Comparison of ENCODE assay signal across 8 mouse cellular contexts in genomic region chr7:128610490-128610889, GRCm38 (mm10). TPM values are rescaled to one million over a fixed set of nuclear protein-coding genes. Genes with fewer than 3 reads are reported as not detected.
A peak's percentile ranks its signal among the peaks of the same experiment; 100 is the strongest.
DNase-seq lines count a peak whose midpoint lies in the region; ATAC-seq and TF ChIP-seq lines count a peak whose summit lies in the region.

No protein-coding gene starts in this region.

- no peak overlapping the region for H3K27ac ChIP-seq in liver, adult 2 months (replicated peaks; ENCODE audit: insufficient read depth, low read depth, low read length)
- H3K27ac ChIP-seq in forebrain, embryonic 10.5 days: peak overlapping the region; percentile 93
- H3K27ac ChIP-seq in limb, embryonic 12.5 days: peak overlapping the region; percentile 47
- peak overlapping the region; percentile 62; the same call in 1 of the 2 replicates for H3K27ac ChIP-seq in neural tube, embryonic 15.5 days (replicated peaks)

- DNase-seq in liver, adult 2 months (ENCODE audit: extremely low read depth, low read depth, low spot score): no peak
- no peak for DNase-seq in liver
- no peak for DNase-seq in forebrain, embryonic 10.5 days (ENCODE audit: extremely low spot score, low spot score)
- DNase-seq in layer of hippocampus, postnatal 36 days: no peak
- no peak for DNase-seq in ovary, postnatal 14 days (ENCODE audit: low spot score)
- DNase-seq in thymus, postnatal 0 days (ENCODE audit: low spot score): no peak

- ATAC-seq in limb, embryonic 12.5 days (ENCODE audit: insufficient number of reproducible peaks, insufficient read depth, low FRiP score, low TSS enrichment, low read depth): no peak
- ATAC-seq in neural tube, embryonic 15.5 days (ENCODE audit: low FRiP score): no peak; the same call in 1 of the 2 replicates

- peaks cover 13% of the 10 kb centered on the region for H3K4me1 ChIP-seq in liver, adult 2 months (ENCODE audit: control insufficient read depth, insufficient read depth, low read length)
- H3K4me1 ChIP-seq in forebrain, embryonic 10.5 days: peaks cover 25% of the 10 kb centered on the region
- H3K4me1 ChIP-seq in limb, embryonic 12.5 days (replicated peaks): peaks cover 13% of the 10 kb centered on the region
- H3K4me1 ChIP-seq in neural tube, embryonic 15.5 days: peaks cover 15% of the 10 kb centered on the region

- peak overlapping the region; percentile 46 for H3K9ac ChIP-seq in liver, adult 2 months (ENCODE audit: low read depth, low read length)
- no peak overlapping the region for H3K9ac ChIP-seq in limb, embryonic 12.5 days (replicated peaks)
- H3K9ac ChIP-seq in neural tube, embryonic 15.5 days (replicated peaks): no peak overlapping the region; the same call in 1 of the 2 replicates

- no peak for TF ChIP-seq POLR2A in liver, adult 2 months (IDR thresholded peaks at IDR 0.05; ENCODE audit: extremely low read depth, insufficient read depth, low read length)

- peaks cover 2% of the 10 kb centered on the region; the same call in 1 of the 2 replicates for H3K9me3 ChIP-seq in forebrain, embryonic 10.5 days
- no peaks in the 10 kb centered on the region for H3K9me3 ChIP-seq in limb, embryonic 12.5 days
- no peaks in the 10 kb centered on the region for H3K9me3 ChIP-seq in neural tube, embryonic 15.5 days (replicated peaks)

- no peaks in the 10 kb centered on the region for H3K36me3 ChIP-seq in liver, adult 2 months (ENCODE audit: control insufficient read depth, insufficient read depth, low read length)
- no peaks in the 10 kb centered on the region for H3K36me3 ChIP-seq in forebrain, embryonic 10.5 days (replicated peaks)
- H3K36me3 ChIP-seq in limb, embryonic 12.5 days: no peaks in the 10 kb centered on the region
- H3K36me3 ChIP-seq in neural tube, embryonic 15.5 days: no peaks in the 10 kb centered on the region

- peak overlapping the region; percentile 51 for H3K4me3 ChIP-seq in liver, adult 2 months (ENCODE audit: insufficient read depth, low read depth, low read length)
- H3K4me3 ChIP-seq in forebrain, embryonic 10.5 days: peak overlapping the region; percentile 88
- peak overlapping the region; percentile 77 for H3K4me3 ChIP-seq in limb, embryonic 12.5 days (replicated peaks)
- peak overlapping the region; percentile 88 for H3K4me3 ChIP-seq in neural tube, embryonic 15.5 days (replicated peaks)

- peaks cover 7% of the 10 kb centered on the region; the same call in 1 of the 2 replicates for H3K79me2 ChIP-seq in liver, adult 2 months (ENCODE audit: control insufficient read depth, insufficient read depth, low read length)

- no peaks in the 10 kb centered on the region for H3K27me3 ChIP-seq in liver, adult 2 months (ENCODE audit: control insufficient read depth, insufficient read depth, low read length)
- H3K27me3 ChIP-seq in forebrain, embryonic 10.5 days (ENCODE audit: poor library complexity, severe bottlenecking): 0 out of 2 replicates have a peak, but pooled peaks cover 5% of the 10 kb centered on the region
- no peaks in the 10 kb centered on the region for H3K27me3 ChIP-seq in limb, embryonic 12.5 days
- no peaks in the 10 kb centered on the region for H3K27me3 ChIP-seq in neural tube, embryonic 15.5 days (replicated peaks)

- WGBS in liver, adult 2 months: 88% methylated on average over 6 of the region's 6 CpGs
- 87% methylated on average over 6 of the region's 6 CpGs for WGBS in forebrain, embryonic 10.5 days
- 87% methylated on average over 6 of the region's 6 CpGs for WGBS in limb, embryonic 12.5 days
- WGBS in neural tube, embryonic 15.5 days: 92% methylated on average over 6 of the region's 6 CpGs

- no peak for TF ChIP-seq CTCF in liver, adult 2 months (IDR thresholded peaks at IDR 0.05; ENCODE audit: low read depth, low read length)

- H3K4me2 ChIP-seq in limb, embryonic 12.5 days: peak overlapping the region; percentile 82
- H3K4me2 ChIP-seq in neural tube, embryonic 15.5 days: peak overlapping the region; percentile 91

RNA-seq across cellular contexts. Expression of gene Inpp5f, which starts 0.6 kb away (rescaled TPM):
- 13.1 and 16.0 TPM in 2 replicates for total RNA-seq in liver, adult 2 months (2014; rRNA removed)
- polyA plus RNA-seq in liver, adult 2 months (2012; rRNA removed): 5.2 and 5.5 TPM in 2 replicates
- 40.3 and 46.3 TPM in 2 replicates for polyA plus RNA-seq in forebrain, embryonic 10.5 days (2016; fragmentation: Nextera tagmentation; extraction: Ambion mirVana)
- polyA plus RNA-seq in limb, embryonic 12.5 days (2016; fragmentation: Nextera tagmentation; extraction: Ambion mirVana): 25.5 and 26.0 TPM in 2 replicates
- 398 and 441 TPM in 2 replicates for polyA plus RNA-seq in neural tube, embryonic 15.5 days (2015; fragmentation: Nextera tagmentation; extraction: Ambion mirVana)
- 100 to 1,000 TPM; 113 to 130 TPM for total RNA-seq in layer of hippocampus, postnatal 36 days (2021)
- polyA plus RNA-seq in thymus, postnatal 0 days (2015; fragmentation: Nextera tagmentation; extraction: Ambion mirVana): 10.3 and 13.7 TPM in 2 replicates
